Mouse (Mus musculus): Measurements from ENCODE around the gene Txn2.

- TF ChIP-seq CTCF (IDR thresholded peaks at IDR 0.05; ENCODE audit: low read depth, low read length) (no peak), GATA1 (IDR thresholded peaks at IDR 0.05; ENCODE audit: borderline replicate concordance, low read length) (no peak), POLR2AphosphoS5 (IDR thresholded peaks at IDR 0.05; ENCODE audit: insufficient replicate concordance, low read depth, low read length) (no peak), GATA2 (IDR thresholded peaks at IDR 0.05; ENCODE audit: borderline replicate concordance, low read depth, low read length) (no peak), TAL1 (conservative IDR thresholded peaks at IDR 0.05; ENCODE audit: low read depth, low read length) (no peak)
Measured at GRCm38 (mm10) chr15:77930986-77931688, 2.3 kb upstream of the Txn2 start.
